ENCODE assay signal across 8 mouse cellular contexts in the genomic region with DNA sequence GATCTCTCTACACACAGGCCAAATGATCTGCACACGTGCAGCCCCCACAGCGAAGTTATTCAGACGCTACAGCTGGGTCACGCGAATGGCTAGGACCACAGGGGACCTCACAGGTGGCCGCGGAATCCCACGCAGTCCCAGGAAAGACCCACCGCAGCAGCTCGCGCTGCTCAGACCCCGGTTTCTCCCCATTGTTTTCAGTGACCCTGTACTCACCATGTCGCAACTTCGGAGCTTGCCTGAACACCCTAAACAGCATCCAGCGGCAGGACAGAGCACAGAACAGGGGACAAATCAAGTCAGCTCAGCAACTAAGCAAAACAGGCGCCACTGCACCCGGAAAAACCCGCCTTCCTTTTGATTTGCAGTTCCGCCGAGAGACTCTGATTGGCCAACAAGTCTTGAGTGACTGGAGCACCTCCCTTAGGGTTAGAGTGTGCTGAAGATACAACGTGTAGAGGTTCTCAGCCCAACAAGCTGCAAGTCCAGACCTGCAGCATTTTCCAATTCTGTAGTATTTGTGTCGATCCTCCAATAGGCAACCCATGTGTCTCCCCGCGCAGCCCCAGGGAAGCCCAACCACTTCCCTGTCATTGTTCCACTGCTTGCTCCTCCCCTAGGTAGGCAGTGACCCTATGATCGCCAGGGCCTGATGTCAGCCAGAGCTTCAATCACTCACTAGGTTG. TPM values are rescaled to one million over a fixed set of nuclear protein-coding genes. Genes with fewer than 3 reads are reported as not detected.
DNase-seq lines count a peak whose midpoint lies in the region; ATAC-seq and TF ChIP-seq lines count a peak whose summit lies in the region.
"Not testable (repeated sequence)": the region's sequence is repeated elsewhere in the genome, so short reads cannot be mapped to it uniquely, and the experiment has no call there.

No protein-coding gene starts in this region.

- not testable (repeated sequence) for H3K4me1 ChIP-seq in hindbrain, embryonic 10.5 days (replicated peaks); lung, embryonic 15.5 days; olfactory bulb, adult 2 months (ENCODE audit: control insufficient read depth, insufficient read depth, low read length)

- peak; percentile 35 for DNase-seq in MN1 (ENCODE audit: low spot score)
- peak; percentile 61 for DNase-seq in cerebellum, adult 9-10 months
- DNase-seq in hindbrain, embryonic 10.5 days (ENCODE audit: low spot score): peak; percentile 62
- DNase-seq in layer of hippocampus, adult 9-10 months (ENCODE audit: low spot score): peak; percentile 41
- DNase-seq in thymus, postnatal 0 days (ENCODE audit: low spot score): peak; percentile 66

- H3K27me3 ChIP-seq in hindbrain, embryonic 10.5 days (ENCODE audit: insufficient read depth, poor library complexity, severe bottlenecking); lung, embryonic 15.5 days: not testable (repeated sequence)

- H3K4me3 ChIP-seq in hindbrain, embryonic 10.5 days: peak overlapping the region; percentile 67
- H3K4me3 ChIP-seq in lung, embryonic 15.5 days: peak overlapping the region; percentile 61
- H3K4me3 ChIP-seq in olfactory bulb, adult 2 months (ENCODE audit: insufficient read depth, low read depth, low read length): peak overlapping the region; percentile 75

- H3K36me3 ChIP-seq in hindbrain, embryonic 10.5 days; lung, embryonic 15.5 days: not testable (repeated sequence)

- under 1% methylated on average over 25 of the region's 25 CpGs for WGBS in hindbrain, embryonic 10.5 days
- 2% methylated on average over 25 of the region's 25 CpGs for WGBS in lung, embryonic 15.5 days
- WGBS in olfactory bulb, adult 2 months: 2% methylated on average over 25 of the region's 25 CpGs

- peak; percentile 100 for ATAC-seq in frontal cortex, adult (ENCODE audit: low TSS enrichment)
- ATAC-seq in lung, embryonic 15.5 days (ENCODE audit: borderline replicate concordance, extremely low read depth, low FRiP score, low TSS enrichment): peak; percentile 94

- TF ChIP-seq CTCF in olfactory bulb, adult 2 months (IDR thresholded peaks at IDR 0.05; ENCODE audit: insufficient read depth, low read depth, low read length): not testable (repeated sequence)

- H3K27ac ChIP-seq in hindbrain, embryonic 10.5 days: peak overlapping the region; percentile 86
- H3K27ac ChIP-seq in lung, embryonic 15.5 days: peak overlapping the region; percentile 67
- not testable (repeated sequence) for H3K27ac ChIP-seq in olfactory bulb, adult 2 months (ENCODE audit: insufficient read depth, low read depth, low read length)

- not testable (repeated sequence) for TF ChIP-seq POLR2A in olfactory bulb, adult 2 months (IDR thresholded peaks at IDR 0.05; ENCODE audit: insufficient read depth, low read depth, low read length)

- H3K9me3 ChIP-seq in hindbrain, embryonic 10.5 days; lung, embryonic 15.5 days: not testable (repeated sequence)

- H3K4me2 ChIP-seq in lung, embryonic 15.5 days: peak overlapping the region; percentile 64

- H3K9ac ChIP-seq in lung, embryonic 15.5 days: peak overlapping the region; percentile 66

RNA-seq across cellular contexts. Expression of gene 4930522L14Rik, which starts 44.4 kb away (rescaled TPM):
- polyA plus RNA-seq in hindbrain, embryonic 10.5 days (2016; fragmentation: Nextera tagmentation; extraction: Ambion mirVana): 7.9 and 9.2 TPM in 2 replicates
- polyA plus RNA-seq in lung, embryonic 15.5 days (2015; fragmentation: Nextera tagmentation; extraction: Ambion mirVana): 11.0 and 12.7 TPM in 2 replicates
- not detected in 2 replicates for polyA plus RNA-seq in olfactory bulb, adult 2 months (2012; ENCODE audit: insufficient read depth, insufficient read length, low replicate concordance, missing spikeins)
- polyA plus RNA-seq in thymus, postnatal 0 days (2015; fragmentation: Nextera tagmentation; extraction: Ambion mirVana): 17.6 and 21.1 TPM in 2 replicates
